Mouse (Mus musculus) C2C12 (cell line): ENCODE measurements around the gene Usp40. TPM values are rescaled to one million over a fixed set of nuclear protein-coding genes. Genes with fewer than 3 reads are reported as not detected.

Experiments
- H3K27me3 ChIP-seq: one replicate; pipeline ENCODE4 v1.6.1; 2011; ENCODE audit not compliant: control insufficient read depth, insufficient read depth, insufficient read length
- H3K36me3 ChIP-seq: one replicate; pipeline ENCODE4 v1.6.1; 2011; ENCODE audit not compliant: control insufficient read depth, insufficient read depth
- H3K4me3 ChIP-seq: one replicate; pipeline ENCODE4 v1.5.1; 2011; ENCODE audit warnings: mild to moderate bottlenecking, control low read depth; ENCODE audit not compliant: poor library complexity, insufficient read depth, severe bottlenecking
- H3K79me2 ChIP-seq: one replicate; pipeline ENCODE4 v1.6.1; 2011; ENCODE audit not compliant: control insufficient read depth, insufficient read depth
- H3K79me3 ChIP-seq: one replicate; pipeline ENCODE4 v1.6.1; 2011; ENCODE audit warnings: low read depth, control low read depth
- H3ac ChIP-seq: one replicate; pipeline ENCODE3; 2011; ENCODE audit warnings: low read depth; ENCODE audit not compliant: control insufficient read depth, insufficient read length
- CEBPB ChIP-seq: IDR thresholded peaks from one replicate; pipeline ENCODE4 v1.6.1; 2011; ENCODE audit warnings: low read depth, mild to moderate bottlenecking, control low read depth, moderate library complexity
- CTCF ChIP-seq: IDR thresholded peaks from one replicate; pipeline ENCODE4 v1.5.1; 2011; ENCODE audit not compliant: control insufficient read depth, insufficient read depth, insufficient read length
- FOSL1 ChIP-seq: IDR thresholded peaks from one replicate; pipeline ENCODE4 v1.8.0; 2011; ENCODE audit warnings: mild to moderate bottlenecking, low read length; ENCODE audit not compliant: poor library complexity, insufficient read depth, severe bottlenecking
- MAX ChIP-seq: IDR thresholded peaks from one replicate; pipeline ENCODE4 v1.6.1; 2011; ENCODE audit warnings: mild to moderate bottlenecking, control low read depth
- MYOD1 ChIP-seq: IDR thresholded peaks from one replicate; pipeline ENCODE4 v1.6.1; 2011; ENCODE audit warnings: low read depth; ENCODE audit not compliant: control insufficient read depth, insufficient read length
- MYOG ChIP-seq: IDR thresholded peaks from one replicate; pipeline ENCODE4 v1.6.1; 2011; ENCODE audit not compliant: control insufficient read depth, insufficient read length; ENCODE audit errors: extremely low read depth
- USF1 ChIP-seq: IDR thresholded peaks from one replicate; pipeline ENCODE4 v1.6.1; 2011; ENCODE audit warnings: low read depth, mild to moderate bottlenecking, control low read depth, moderate library complexity
- polyA plus RNA-seq: library from polyadenylated mRNA; unstranded; fragments of >200 nt; fragmentation: generic; extraction: Trizol; gene quantifications from one replicate; pipeline ENCODE4 v1.2.1, GENCODE M21; 2012; ENCODE audit warnings: missing spikeins

The Usp40 gene
- polyA plus RNA-seq, 1 experiment: 9.3 TPM

DNA sequence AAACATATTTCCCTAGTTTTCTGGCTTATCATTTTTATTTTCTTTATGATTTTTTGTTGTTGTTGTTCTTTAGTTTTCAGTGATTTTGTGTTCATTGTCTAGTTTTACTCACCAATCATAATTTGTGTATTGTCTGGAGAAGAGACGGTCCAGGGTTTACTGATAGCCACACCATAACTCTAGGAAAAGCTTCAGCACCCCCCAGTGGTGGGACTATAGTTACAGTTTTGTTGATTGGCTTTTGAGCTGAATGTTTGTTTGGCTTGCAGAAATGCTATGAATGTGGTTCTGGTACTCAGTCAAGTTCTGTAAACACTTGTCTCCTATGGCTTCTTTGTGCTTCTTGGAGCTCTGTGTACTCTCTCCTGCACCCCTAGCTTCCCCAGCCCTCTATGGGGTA, 85.7 kb downstream of the Usp40 start:
- no peak overlapping the region for H3ac ChIP-seq
- H3K79me2 ChIP-seq: no peaks in the 10 kb centered on the region
- H3K36me3 ChIP-seq: peaks cover 46% of the 10 kb centered on the region
- H3K27me3 ChIP-seq: no peaks in the 10 kb centered on the region
- no peak overlapping the region for H3K4me3 ChIP-seq
- no peaks in the 10 kb centered on the region for H3K79me3 ChIP-seq
- no peak for TF ChIP-seq CTCF
- TF ChIP-seq MYOG: no peak
- no peak for TF ChIP-seq CEBPB
- no peak for TF ChIP-seq FOSL1
- TF ChIP-seq MYOD1: no peak
- TF ChIP-seq MAX: no peak
- TF ChIP-seq USF1: no peak

DNA sequence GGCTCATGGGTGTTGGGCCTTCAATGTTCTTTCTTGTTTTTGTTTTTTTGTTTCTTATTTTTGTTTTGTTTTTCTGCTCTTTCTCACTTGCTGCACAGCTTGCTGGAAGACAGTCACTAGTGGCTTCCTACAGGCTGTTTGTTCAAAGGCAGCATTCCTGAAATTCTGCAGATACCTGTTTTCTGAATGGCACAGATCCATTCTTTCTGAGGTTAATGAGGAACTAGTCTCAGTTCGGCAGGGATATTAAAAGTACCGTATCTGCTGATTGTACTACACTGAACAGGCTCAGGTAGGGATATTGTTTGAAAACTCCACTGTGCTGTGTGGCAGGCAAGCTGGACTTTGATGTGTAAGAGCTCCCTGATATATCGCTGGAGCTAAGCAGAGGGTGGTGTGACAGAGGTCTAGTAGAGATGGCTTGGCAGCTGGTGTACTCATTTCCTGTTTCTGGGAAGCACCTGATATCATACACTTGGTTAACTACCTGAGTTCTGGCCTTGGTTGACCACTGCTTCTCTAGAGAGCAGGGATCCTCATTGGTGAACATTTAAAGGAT, 88.2 kb downstream of the Usp40 start:
- Histone ChIP-seq H3K36me3 (peaks cover 36% of the 10 kb centered on the region), H3ac (no peak overlapping the region), H3K4me3 (no peak overlapping the region), H3K79me2 (no peaks in the 10 kb centered on the region), H3K27me3 (no peaks in the 10 kb centered on the region), H3K79me3 (no peaks in the 10 kb centered on the region)
- no peak for TF ChIP-seq USF1
- no peak for TF ChIP-seq MYOG
- TF ChIP-seq CEBPB: no peak
- no peak for TF ChIP-seq MAX
- no peak for TF ChIP-seq FOSL1
- no peak for TF ChIP-seq CTCF
- TF ChIP-seq MYOD1: no peak

DNA sequence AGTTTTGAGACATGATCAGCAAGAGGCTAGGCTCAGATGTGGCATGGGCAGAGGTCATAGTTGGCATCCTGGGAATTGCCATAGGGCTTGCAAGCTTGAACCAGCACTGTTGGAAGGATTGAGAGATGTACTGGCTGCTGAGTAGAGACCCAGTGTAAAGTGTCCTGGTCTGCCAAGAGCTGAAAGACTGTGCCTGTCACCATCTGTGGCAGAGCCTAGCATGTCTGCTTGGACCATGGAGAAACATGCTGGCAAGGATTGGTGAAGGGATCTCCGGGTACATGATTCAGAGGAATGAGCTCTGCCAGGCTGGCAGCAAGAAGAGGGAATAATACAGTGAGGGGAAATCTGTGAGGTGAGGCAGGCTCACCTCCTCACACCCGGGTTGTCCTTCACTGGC, 90.3 kb downstream of the Usp40 start:
- no peaks in the 10 kb centered on the region for H3K79me2 ChIP-seq
- H3K79me3 ChIP-seq: no peaks in the 10 kb centered on the region
- TF ChIP-seq MYOD1 (no peak), FOSL1 (no peak), MAX (no peak), CEBPB (no peak), USF1 (no peak)
- H3ac ChIP-seq: no peak overlapping the region
- H3K27me3 ChIP-seq: no peaks in the 10 kb centered on the region
- H3K4me3 ChIP-seq: no peak overlapping the region
- peaks cover 34% of the 10 kb centered on the region for H3K36me3 ChIP-seq

DNA sequence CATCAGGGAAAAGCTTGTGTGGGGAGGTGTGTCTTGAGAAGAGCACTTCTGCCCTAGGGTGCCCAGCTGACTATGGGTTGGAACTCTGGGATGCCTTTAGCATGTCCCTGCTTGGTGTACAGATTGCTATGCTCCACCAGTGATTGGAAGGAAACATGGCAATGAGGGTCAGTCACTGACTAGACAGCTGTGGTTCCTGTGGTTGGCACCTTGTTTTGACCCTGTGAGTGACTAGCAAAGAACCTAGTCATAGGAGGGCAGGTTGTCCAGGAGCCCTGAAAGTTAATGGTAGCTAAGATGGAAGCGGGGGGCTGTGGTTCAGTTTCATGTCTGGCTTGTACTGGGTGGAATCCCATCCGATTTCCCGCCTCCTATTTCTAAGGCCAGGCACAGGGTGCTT, 91.0 kb downstream of the Usp40 start:
- Histone ChIP-seq H3K79me3 (no peaks in the 10 kb centered on the region), H3K36me3 (peaks cover 34% of the 10 kb centered on the region), H3K27me3 (no peaks in the 10 kb centered on the region), H3ac (no peak overlapping the region), H3K79me2 (peaks cover 5% of the 10 kb centered on the region), H3K4me3 (no peak overlapping the region)
- TF ChIP-seq CEBPB (no peak), MAX (no peak), MYOG (no peak), CTCF (no peak), FOSL1 (no peak), USF1 (no peak), MYOD1 (no peak)

DNA sequence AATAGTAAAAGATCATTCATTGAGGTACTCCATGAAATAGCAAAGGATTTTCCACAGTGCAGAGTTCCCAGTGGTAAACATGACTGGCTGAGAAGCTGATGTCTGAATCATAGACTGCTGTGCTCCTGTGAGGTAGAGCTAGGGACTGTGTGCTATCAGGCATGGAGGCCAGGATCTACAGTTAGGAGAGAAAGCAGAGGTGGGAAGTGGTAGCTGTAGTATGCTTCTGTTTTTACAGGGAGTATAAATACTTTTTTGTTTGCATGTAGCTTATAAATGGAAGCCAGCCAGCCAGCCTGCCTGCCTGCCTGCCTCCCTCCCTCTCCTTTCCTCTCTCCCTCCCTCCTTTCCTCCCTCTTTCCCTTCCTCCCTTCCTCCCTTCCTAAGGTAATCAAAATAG, 95.0 kb downstream of the Usp40 start:
- Histone ChIP-seq H3K79me3 (no peaks in the 10 kb centered on the region), H3K4me3 (no peak overlapping the region), H3K27me3 (no peaks in the 10 kb centered on the region), H3K36me3 (peaks cover 19% of the 10 kb centered on the region), H3ac (no peak overlapping the region), H3K79me2 (peaks cover 10% of the 10 kb centered on the region)
- TF ChIP-seq MAX (no peak), CEBPB (no peak), CTCF (no peak), FOSL1 (no peak), USF1 (no peak), MYOG (no peak), MYOD1 (no peak)

DNA sequence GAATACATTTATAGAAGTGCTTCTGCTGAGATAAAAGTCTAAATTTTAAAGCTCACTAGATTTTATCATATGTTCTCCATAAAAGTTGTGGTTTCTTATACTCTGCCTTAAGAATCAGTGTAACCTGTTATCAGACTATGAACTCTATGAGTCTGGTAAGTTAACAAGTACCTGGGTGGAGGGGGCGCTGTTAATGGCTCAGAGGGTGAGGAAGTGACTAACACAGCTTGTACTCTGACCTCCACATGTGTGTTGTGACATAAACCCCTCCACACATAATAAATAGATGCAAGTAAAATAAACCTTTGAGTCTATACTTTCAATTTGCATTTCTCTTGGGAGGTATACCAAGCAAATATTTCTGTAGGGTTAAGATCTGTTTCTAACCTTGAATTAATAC, 97.9 kb downstream of the Usp40 start:
- H3ac ChIP-seq: no peak overlapping the region
- H3K36me3 ChIP-seq: peaks cover 8% of the 10 kb centered on the region
- H3K27me3 ChIP-seq: no peaks in the 10 kb centered on the region
- no peak for TF ChIP-seq CTCF
- no peak for TF ChIP-seq FOSL1
- TF ChIP-seq CEBPB: no peak
- no peak for TF ChIP-seq USF1
- no peak for TF ChIP-seq MAX
- TF ChIP-seq MYOG: no peak
- TF ChIP-seq MYOD1: no peak
- H3K79me2 ChIP-seq: peaks cover 33% of the 10 kb centered on the region
- no peak overlapping the region for H3K4me3 ChIP-seq
- peaks cover 4% of the 10 kb centered on the region for H3K79me3 ChIP-seq
